Mouse (Mus musculus) CH12.LX (cell line): ENCODE measurements around the gene Rtca. TPM values are rescaled to one million over a fixed set of nuclear protein-coding genes. Genes with fewer than 3 reads are reported as not detected.

Experiments
- DNase-seq: peaks from one replicate; pipeline ENCODE4 v3.0.0-alpha.2; 2013; ENCODE audit errors: extremely low read depth
- H3K27ac ChIP-seq: 2 replicates; pipeline ENCODE4 v1.5.1; 2012; ENCODE audit warnings: low read depth, mild to moderate bottlenecking, control low read depth, moderate library complexity; ENCODE audit not compliant: insufficient read depth
- H3K27me3 ChIP-seq: replicated peaks from 2 replicates; pipeline ENCODE3; 2012; ENCODE audit warnings: inconsistent platforms
- H3K36me3 ChIP-seq, 2 experiments: replicated peaks in 1 of 2; 2 replicates each; pipeline versions ENCODE3 to v1.6.1; 2012; ENCODE audit warnings: inconsistent platforms in 1 of 2, low read length in 1 of 2, mild to moderate bottlenecking in 1 of 2, mixed read lengths in 1 of 2, moderate library complexity in 1 of 2; ENCODE audit not compliant: control insufficient read depth in 1 of 2, insufficient read depth in 1 of 2
- H3K4me1 ChIP-seq, 2 experiments: 2 replicates each; pipeline ENCODE4 v1.6.1; 2012; ENCODE audit warnings: inconsistent platforms in 1 of 2, moderate library complexity in 1 of 2; ENCODE audit not compliant: insufficient read depth in 2 of 2, control insufficient read depth in 1 of 2
- H3K4me2 ChIP-seq: 2 replicates; pipeline ENCODE4 v1.6.1; 2012; ENCODE audit warnings: low read depth, mild to moderate bottlenecking, control low read depth; ENCODE audit not compliant: poor library complexity, insufficient read depth, severe bottlenecking
- H3K4me3 ChIP-seq, 3 experiments: fragments of 150-350 bp in 1 of 3; sonication (generic) in 1 of 3; replicated peaks in 1 of 3; 2 replicates each; pipeline versions ENCODE3 to v1.5.1; 2011 to 2012; ENCODE audit warnings: low read depth in 2 of 3, low read length in 2 of 3, mild to moderate bottlenecking in 2 of 3, moderate library complexity in 2 of 3, control low read depth in 1 of 3, improper control_type of control experiment in 1 of 3, inconsistent platforms in 1 of 3, mixed read lengths in 1 of 3; ENCODE audit not compliant: poor library complexity in 1 of 3
- H3K79me2 ChIP-seq: replicated peaks from 2 replicates; pipeline ENCODE4 v1.6.1; 2012; ENCODE audit warnings: mild to moderate bottlenecking, moderate library complexity; ENCODE audit not compliant: control insufficient read depth, poor library complexity, insufficient read depth, severe bottlenecking; ENCODE audit errors: extremely low read depth
- H3K9ac ChIP-seq: 2 replicates; pipeline ENCODE4 v1.6.1; 2012; ENCODE audit warnings: low read depth, mild to moderate bottlenecking, control low read depth, moderate library complexity; ENCODE audit not compliant: insufficient read depth
- H3K9me3 ChIP-seq: replicated peaks from 2 replicates; pipeline ENCODE3; 2012; ENCODE audit warnings: low read length, inconsistent platforms, mixed read lengths
- E2F4 ChIP-seq: IDR thresholded peaks from 2 replicates; pipeline ENCODE4 v1.6.1; 2011; ENCODE audit warnings: low read depth, low read length, improper control_type of control experiment; ENCODE audit not compliant: insufficient replicate concordance
- ELF1 ChIP-seq: IDR thresholded peaks from 2 replicates; pipeline ENCODE4 v1.6.1; 2014; ENCODE audit warnings: low read depth, mild to moderate bottlenecking, inconsistent platforms, low read length, improper control_type of control experiment
- EP300 ChIP-seq: IDR thresholded peaks from 2 replicates; pipeline ENCODE4 v1.6.1; 2011; ENCODE audit warnings: low read length, improper control_type of control experiment
- HCFC1 ChIP-seq: IDR thresholded peaks from 2 replicates; pipeline ENCODE4 v1.6.1; 2012; ENCODE audit warnings: low read depth, mild to moderate bottlenecking, inconsistent platforms, low read length, improper control_type of control experiment
- JUN ChIP-seq: IDR thresholded peaks from 2 replicates; pipeline ENCODE4 v1.6.1; 2011; ENCODE audit warnings: low read depth, mild to moderate bottlenecking, low read length, improper control_type of control experiment, moderate library complexity; ENCODE audit not compliant: insufficient read depth
- JUND ChIP-seq: conservative IDR thresholded peaks from 2 replicates; pipeline ENCODE4 v1.6.1; 2011; ENCODE audit warnings: low read depth, low read length, improper control_type of control experiment
- KAT2A ChIP-seq: IDR thresholded peaks from 2 replicates; pipeline ENCODE4 v1.6.1; 2012; ENCODE audit warnings: low read length, improper control_type of control experiment, inconsistent platforms; ENCODE audit not compliant: insufficient replicate concordance
- MAFK ChIP-seq: IDR thresholded peaks from 2 replicates; pipeline ENCODE4 v1.6.1; 2011; ENCODE audit warnings: low read length, improper control_type of control experiment; ENCODE audit not compliant: insufficient replicate concordance
- MAZ ChIP-seq: IDR thresholded peaks from 2 replicates; pipeline ENCODE4 v1.6.1; 2012; ENCODE audit warnings: low read depth, mild to moderate bottlenecking, inconsistent platforms, low read length, improper control_type of control experiment, moderate library complexity
- MXI1 ChIP-seq: IDR thresholded peaks from 2 replicates; pipeline ENCODE4 v1.6.1; 2011; ENCODE audit warnings: mild to moderate bottlenecking, low read depth, low read length, improper control_type of control experiment
- MYC ChIP-seq: IDR thresholded peaks from 2 replicates; pipeline ENCODE4 v1.6.1; 2011; ENCODE audit warnings: low read depth, mild to moderate bottlenecking, improper control_type of control experiment, low read length
- NELFE ChIP-seq: IDR thresholded peaks from 2 replicates; pipeline ENCODE4 v1.6.1; 2011; ENCODE audit warnings: low read depth, low read length, improper control_type of control experiment
- POLR2A ChIP-seq: IDR thresholded peaks from 2 replicates; pipeline ENCODE4 v1.6.1; 2011; ENCODE audit warnings: low read depth, mild to moderate bottlenecking, improper control_type of control experiment, low read length
- RAD21 ChIP-seq: IDR thresholded peaks from 2 replicates; pipeline ENCODE4 v1.6.1; 2011; ENCODE audit warnings: low read depth, mild to moderate bottlenecking, low read length, improper control_type of control experiment, moderate library complexity
- RCOR1 ChIP-seq: conservative IDR thresholded peaks from 2 replicates; pipeline ENCODE4 v1.6.1; 2012; ENCODE audit warnings: low read depth, mild to moderate bottlenecking, inconsistent platforms, low read length, improper control_type of control experiment
- UBTF ChIP-seq: IDR thresholded peaks from 2 replicates; pipeline ENCODE4 v1.6.1; 2012; ENCODE audit warnings: low read depth, mild to moderate bottlenecking, inconsistent platforms, low read length, improper control_type of control experiment, moderate library complexity
- USF1 ChIP-seq: IDR thresholded peaks from 2 replicates; pipeline ENCODE4 v1.6.1; 2014; ENCODE audit warnings: low read depth, mild to moderate bottlenecking, inconsistent platforms, low read length, improper control_type of control experiment
- ZC3H11A ChIP-seq: IDR thresholded peaks from 2 replicates; pipeline ENCODE4 v1.6.1; 2012; ENCODE audit warnings: low read depth, mild to moderate bottlenecking, inconsistent platforms, low read length, improper control_type of control experiment
- ZMIZ1 ChIP-seq: IDR thresholded peaks from 2 replicates; pipeline ENCODE4 v1.6.1; 2012; ENCODE audit warnings: low read depth, mild to moderate bottlenecking, inconsistent platforms, low read length, improper control_type of control experiment
- ZNF384 ChIP-seq: IDR thresholded peaks from 2 replicates; pipeline ENCODE4 v1.6.1; 2012; ENCODE audit warnings: low read depth, low read length, improper control_type of control experiment, inconsistent platforms
- dilution Hi-C: fragments of 300-500 bp; cut with MboI; formaldehyde crosslinking; loops from 2 replicates; pipeline ENCODE4 v1.14.3; 2020; ENCODE audit warnings: low sequenced_read_pairs; ENCODE audit not compliant: extremely low pct_unique_long_range_greater_than_20kb, extremely low pct_ligation_motif_present
- in situ Hi-C: fragments of 300-500 bp; cut with MboI; formaldehyde crosslinking; loops from 3 replicates; pipeline ENCODE4 v1.14.3; 2019; ENCODE audit warnings: low sequenced_read_pairs, low pct_ligation_motif_present, low pct_unique_long_range_greater_than_20kb, mixed read lengths
- polyA plus RNA-seq: library from polyadenylated mRNA; unstranded; fragments of >175 nt; gene quantifications from 2 replicates; pipeline ENCODE4 v1.2.1, GENCODE M21; 2012; ENCODE audit warnings: low read depth; ENCODE audit not compliant: insufficient read length
- total RNA-seq, 2 experiments: library from RNA; depleted of rRNA; stranded (reverse); fragments of 300-350 nt in 1 of 2; fragments of >200 nt in 1 of 2; gene quantifications; 2 replicates each; pipeline ENCODE4 v1.2.3; 2012 to 2014

Gene Rtca
- total and polyA plus RNA-seq, 3 experiments = 57.8 to 80.1 (median 75.5) TPM

DNA sequence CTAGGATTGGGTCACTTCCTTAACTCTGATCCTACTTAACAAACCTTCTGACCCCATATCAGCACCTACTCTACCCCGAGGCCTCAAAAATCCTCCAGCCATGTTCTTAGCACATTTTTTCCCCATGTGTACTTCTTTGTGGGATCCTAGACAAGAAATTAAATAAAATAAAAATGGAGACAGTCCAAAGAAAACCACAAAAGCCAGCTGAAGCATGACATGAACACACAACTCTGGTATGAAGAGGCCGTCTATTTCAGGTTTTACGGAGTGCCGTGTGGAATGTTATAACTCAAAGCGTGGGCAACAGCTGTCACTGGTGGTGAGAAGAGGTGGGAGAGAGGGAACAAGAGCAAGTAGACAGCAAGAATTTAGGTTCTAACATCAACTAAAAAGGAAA, 43.4 kb upstream of the Rtca start:
- Histone ChIP-seq H3K27ac (no peak overlapping the region), H3K9ac (no peak overlapping the region), H3K79me2 (no peaks in the 10 kb centered on the region), H3K4me3 (no peak overlapping the region), H3K9me3 (no peaks in the 10 kb centered on the region), H3K27me3 (no peaks in the 10 kb centered on the region), H3K4me1 (peaks cover 0 to 14% of the 10 kb centered on the region in 2 experiments; a peak in 2 of 4 replicates), H3K4me2 (no peak overlapping the region), H3K36me3 (peaks cover 17 to 38% of the 10 kb centered on the region in 2 experiments)
- in situ Hi-C loops (no loop called here), dilution Hi-C loops (no loop called here)
- no peak for DNase-seq
- TF ChIP-seq JUN = no peak
- no peak for TF ChIP-seq HCFC1
- no peak for TF ChIP-seq JUND
- no peak for TF ChIP-seq POLR2A
- no peak for TF ChIP-seq RAD21
- TF ChIP-seq USF1 = no peak
- TF ChIP-seq UBTF = no peak
- no peak for TF ChIP-seq MYC
- no peak for TF ChIP-seq NELFE
- TF ChIP-seq ZMIZ1 = no peak
- TF ChIP-seq KAT2A = no peak
- TF ChIP-seq MXI1 = no peak
- no peak for TF ChIP-seq E2F4
- no peak for TF ChIP-seq ZNF384
- no peak for TF ChIP-seq MAZ
- no peak for TF ChIP-seq RCOR1
- TF ChIP-seq ZC3H11A = no peak
- TF ChIP-seq MAFK = no peak

DNA sequence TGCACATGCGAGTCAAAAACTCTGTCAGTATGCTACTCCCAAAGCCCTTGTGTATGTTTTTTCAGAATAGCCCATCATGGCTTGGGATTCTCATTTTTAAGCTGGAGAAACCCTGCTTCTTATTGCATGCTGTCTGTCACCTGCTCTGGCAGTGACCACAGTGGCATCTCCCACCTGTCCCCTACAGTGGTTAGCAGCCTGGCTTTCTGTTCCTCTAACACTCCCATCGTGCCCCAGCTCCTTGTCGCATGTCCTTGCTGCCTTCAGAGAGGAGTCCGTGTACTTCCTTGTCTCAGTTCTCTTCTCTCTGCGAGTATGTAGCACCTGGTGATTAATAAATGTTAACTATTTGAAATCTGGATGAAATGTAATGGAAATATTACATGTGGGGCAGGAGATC, 39.4 kb upstream of the Rtca start:
- H3K9ac ChIP-seq = no peak overlapping the region
- dilution Hi-C loops = no loop called here
- in situ Hi-C loops = no loop called here
- peaks cover 39 to 70% of the 10 kb centered on the region in 2 experiments for H3K36me3 ChIP-seq
- no peaks in the 10 kb centered on the region for H3K79me2 ChIP-seq
- H3K9me3 ChIP-seq = no peaks in the 10 kb centered on the region
- peaks cover 0 to 26% of the 10 kb centered on the region in 2 experiments; a peak in 2 of 4 replicates for H3K4me1 ChIP-seq
- H3K4me2 ChIP-seq = no peak overlapping the region
- no peaks in the 10 kb centered on the region for H3K27me3 ChIP-seq
- no peak overlapping the region for H3K4me3 ChIP-seq
- TF ChIP-seq ELF1 (no peak), EP300 (0 out of 2 replicates have a peak, but pooled peaks have one; percentile 20), MYC (no peak)
- no peak overlapping the region for H3K27ac ChIP-seq
- peak; percentile 43 for DNase-seq
